Mouse (Mus musculus) adrenal gland, adult (tissue): ENCODE measurements around the gene Tyms.

Experiments
- DNase-seq, 2 experiments: peaks; one replicate each; pipeline ENCODE4 v3.0.0; 2022 to 2023; ENCODE audit warnings: low spot score in 1 of 2; ENCODE audit not compliant: inconsistent age in 2 of 2

Tyms gene

DNA sequence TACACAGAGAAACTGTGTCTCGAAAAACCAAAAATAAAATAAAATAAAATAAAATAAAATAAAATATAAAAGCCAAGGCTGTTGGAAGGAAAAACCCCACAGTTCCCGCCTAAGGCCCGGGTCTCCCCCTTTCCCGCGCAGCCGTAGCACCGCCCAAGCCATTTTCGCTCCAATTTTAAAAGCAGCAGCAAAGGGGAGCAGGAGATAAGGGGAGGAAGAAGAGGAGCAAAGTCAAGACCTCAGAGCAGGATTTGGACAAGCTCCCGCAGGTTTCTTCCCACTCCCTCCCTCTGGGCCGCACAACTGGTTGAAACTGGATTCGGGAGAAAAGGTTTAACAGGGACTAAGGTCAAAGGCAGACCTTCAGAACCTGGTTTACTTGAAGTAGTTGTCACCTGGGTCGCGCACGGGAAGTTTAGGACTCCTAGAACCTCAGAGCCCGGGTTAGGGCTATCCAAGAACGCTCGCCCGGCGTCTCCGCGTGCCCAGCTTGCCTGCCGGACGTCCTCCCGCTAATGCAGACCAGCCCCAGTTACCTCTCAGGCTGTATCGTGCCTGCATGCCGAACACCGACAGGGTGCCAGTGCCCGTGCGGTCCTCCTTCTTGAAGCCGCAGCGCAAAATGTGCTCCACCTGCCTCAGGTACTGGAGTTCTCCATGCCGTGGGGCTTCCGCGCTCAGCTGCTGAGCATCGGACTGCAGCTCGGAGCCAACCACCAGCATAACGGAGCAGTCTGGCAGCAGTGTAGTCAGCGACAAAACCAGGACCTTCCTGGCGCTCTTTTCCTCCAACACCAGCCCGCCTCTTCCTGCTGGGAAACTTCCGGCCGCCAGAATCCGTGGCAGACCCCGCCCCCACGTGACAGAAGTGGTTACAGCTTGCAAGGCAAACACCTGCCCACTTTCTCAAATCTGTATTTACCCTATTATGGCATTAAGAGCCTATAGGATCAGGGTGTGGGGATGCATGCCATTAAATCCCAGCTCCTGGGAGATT lies at the start of gene Tyms:
Gene Tyms, minus strand, starts transcription at position 793 of the 997 bp plus-strand sequence.
- DNase-seq, result peak; percentile 79 to 92

DNA sequence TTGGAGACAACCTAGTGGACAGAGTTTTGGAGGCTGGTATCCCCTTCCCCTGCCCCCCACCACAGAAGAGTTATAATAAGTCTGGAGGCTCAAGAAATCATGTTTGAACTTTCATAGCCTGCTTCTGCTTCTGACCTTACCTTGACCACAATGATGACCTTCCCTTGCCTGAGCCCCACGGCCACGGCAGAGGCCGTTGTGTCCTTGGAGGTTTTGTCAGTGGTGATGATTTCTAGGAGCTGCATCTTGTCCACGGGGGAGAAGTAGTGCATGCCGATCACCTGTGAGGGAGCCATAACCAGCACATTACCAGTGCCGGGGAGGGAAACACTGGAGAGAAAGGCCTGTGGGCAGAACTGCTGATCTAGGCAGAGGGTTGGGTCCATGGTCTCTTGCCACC lies 49.1 kb upstream of the Tyms start:
- peak in 1 of 2 experiments; percentile 63 for DNase-seq

DNA sequence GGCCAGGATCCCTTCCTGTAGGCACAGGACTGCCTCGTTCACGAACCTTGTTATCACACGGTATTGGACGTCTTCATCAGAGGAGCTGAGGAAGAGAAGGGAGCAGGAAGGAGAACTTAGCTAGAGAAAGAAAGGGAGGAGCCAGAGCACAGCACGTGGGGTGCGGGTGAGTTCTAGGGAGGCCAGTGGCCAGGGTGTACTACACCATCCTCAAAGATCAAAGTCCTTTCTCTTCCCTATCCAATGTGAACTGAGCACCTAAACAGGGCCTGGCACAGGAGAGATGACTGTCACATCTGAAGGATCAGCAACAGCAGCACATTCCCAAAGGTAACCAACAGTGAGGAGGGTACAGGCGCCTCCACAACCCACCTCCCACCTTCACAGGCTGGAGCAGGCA lies 46.7 kb upstream of the Tyms start:
- no peak for DNase-seq

DNA sequence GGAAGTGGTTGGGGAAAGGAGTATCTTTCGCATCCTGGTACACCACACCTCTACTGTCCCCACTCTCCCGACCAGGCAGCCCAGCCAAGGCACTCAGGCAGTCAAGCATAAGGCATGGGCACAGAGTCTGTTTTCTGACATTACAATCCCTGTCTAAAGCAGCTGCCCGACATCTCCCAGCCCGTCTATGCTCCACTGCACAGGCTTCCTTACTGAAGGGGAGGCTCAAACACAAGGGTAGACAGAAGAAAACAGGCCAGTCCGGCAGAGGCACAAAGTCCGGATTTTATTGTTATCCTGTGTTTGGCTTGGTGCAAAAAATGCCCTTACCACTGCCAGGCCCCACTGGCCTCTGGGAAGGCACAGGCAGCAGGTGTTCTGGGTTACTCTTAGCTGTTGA lies 45.7 kb upstream of the Tyms start:
- DNase-seq, result no peak

DNA sequence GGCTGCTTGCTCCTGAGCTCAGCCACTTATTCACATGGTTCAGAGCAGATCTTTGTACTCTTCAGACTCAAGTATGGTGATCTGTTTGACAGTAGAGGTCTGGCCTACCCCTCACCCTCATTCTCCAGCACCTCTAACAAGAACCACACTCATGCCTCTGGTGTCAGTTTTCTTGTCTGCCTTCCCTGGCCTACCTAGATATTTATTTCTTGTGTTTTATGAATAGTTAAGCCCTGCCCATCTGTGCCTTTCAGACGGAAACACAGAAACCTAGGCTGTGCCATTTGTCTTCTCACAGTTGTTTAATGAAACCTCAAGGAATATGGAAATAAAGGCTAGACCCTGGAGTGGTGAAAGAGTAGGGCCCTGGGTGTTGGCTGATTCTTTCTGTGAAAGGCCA lies 44.6 kb upstream of the Tyms start:
- no peak for DNase-seq

DNA sequence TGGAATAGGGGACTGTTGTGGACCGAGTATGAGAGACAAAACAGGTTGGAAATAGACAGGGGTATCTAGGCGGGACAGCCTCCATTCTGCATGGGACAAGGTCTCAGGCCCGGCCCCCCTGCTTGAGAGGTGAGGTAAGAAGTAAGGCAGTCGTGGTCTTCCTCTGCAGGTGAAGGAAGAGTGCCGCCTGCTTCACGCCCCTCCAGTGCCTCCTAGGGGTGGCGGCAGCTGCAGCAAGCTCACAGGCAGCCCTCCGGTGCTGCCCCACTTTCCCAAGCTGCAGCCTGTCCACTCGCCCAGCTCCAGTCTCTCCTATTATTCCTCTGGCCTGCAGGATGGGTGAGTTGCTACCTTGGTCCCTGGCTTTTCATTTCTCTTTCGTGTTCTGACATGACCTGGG lies 42.3 kb upstream of the Tyms start:
- no peak for DNase-seq

DNA sequence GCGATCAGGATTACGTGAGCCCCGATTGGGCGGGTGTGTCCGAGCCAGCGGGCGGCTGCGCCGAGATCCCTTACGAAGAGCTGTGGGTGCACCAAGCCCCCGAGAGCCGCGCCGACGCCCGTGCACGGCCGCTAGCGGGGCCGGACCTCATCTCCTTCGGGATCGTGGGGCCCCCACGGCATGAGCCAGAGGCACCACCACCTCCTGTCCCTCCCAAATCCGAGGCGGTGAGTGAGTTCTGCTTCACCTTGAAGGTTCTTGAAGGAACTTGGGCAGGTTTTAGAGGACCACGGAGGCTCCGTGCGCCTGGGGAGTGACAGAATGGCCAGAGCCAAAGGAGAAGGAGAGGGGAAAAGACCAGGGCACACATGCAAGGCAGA lies 41.3 kb upstream of the Tyms start:
- DNase-seq, result no peak

DNA sequence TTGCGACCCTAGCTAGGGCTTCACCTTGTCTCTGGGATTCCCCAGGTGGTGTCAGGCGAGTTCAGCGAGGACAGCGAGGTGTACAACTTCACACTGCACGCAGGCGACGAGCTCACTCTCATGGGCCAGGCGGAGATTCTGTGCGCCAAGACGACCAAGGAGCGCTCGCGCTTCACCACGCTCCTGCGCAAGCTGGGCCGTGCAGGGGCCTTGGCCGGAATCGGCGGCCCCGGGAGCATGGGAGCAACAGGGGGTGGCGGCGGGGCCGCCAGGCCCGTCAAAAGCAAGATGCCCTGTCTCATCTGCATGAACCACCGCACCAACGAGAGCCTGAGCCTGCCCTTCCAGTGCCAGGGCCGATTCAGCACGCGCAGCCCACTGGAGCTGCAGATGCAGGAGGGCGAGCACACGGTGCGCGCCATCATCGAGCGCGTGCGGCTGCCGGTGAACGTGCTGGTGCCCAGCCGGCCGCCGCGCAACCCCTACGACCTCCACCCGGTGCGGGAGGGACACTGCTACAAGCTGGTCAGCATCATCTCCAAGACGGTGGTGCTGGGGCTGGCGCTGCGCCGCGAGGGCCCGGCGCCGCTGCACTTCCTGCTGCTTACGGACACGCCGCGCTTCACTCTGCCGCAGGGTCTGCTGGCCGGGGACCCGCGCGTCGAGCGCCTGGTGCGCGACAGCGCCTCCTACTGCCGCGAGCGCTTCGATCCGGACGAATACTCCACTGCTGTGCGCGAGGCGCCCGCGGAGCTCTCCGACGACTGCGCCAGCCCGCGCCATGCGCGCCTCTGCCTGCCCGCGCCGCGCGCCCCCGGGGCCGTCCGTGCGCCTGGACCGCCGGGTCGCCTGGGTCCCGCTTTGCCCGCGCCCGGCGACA lies 40.7 kb upstream of the Tyms start:
- peak in 1 of 2 experiments; percentile 75 for DNase-seq

DNA sequence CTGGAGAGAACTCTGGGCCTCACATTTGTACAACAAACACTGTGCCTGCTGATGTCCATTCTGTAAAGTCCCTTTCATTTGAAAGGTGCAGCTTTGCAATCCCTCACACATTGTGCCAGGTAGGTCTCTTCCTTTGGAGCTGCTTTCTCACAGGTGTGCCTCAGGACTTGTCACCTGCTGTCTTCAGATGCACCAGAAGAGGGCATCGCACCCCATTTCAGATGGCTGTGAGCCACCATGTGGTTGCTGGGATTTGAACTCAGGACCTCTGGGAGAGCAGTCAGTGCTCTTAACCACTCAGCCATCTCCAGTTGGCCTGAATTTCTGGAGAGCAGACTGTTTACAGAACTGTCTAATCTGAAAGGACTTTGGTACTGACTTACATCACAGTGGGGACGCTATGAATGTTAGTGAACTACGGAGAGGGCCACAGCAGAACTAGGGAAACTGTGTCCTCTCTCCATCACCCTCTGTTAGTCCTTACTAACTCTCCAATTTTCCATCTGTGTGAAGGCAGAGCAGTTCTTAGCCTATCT lies 39.2 kb upstream of the Tyms start:
- no peak for DNase-seq

DNA sequence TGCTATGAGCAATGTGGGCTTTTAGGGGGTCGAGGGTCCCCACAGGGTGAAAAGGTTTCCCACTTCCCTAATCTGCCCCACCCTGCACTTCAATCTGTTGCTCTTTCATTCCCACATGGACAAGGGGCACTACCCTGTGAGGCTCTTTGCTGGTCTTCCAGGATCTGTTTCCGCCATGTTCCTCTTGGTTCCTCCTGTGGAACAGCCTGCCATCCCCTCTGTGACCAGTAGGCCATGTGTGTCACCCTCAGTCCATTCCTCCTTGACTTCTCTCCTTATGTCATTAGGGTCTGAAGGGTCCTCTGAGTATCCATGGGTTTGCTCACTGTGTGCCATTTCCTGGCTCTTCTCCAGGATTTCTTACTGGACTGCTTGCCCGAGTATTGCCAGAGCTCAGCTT lies 38.4 kb upstream of the Tyms start:
- DNase-seq, result no peak

DNA sequence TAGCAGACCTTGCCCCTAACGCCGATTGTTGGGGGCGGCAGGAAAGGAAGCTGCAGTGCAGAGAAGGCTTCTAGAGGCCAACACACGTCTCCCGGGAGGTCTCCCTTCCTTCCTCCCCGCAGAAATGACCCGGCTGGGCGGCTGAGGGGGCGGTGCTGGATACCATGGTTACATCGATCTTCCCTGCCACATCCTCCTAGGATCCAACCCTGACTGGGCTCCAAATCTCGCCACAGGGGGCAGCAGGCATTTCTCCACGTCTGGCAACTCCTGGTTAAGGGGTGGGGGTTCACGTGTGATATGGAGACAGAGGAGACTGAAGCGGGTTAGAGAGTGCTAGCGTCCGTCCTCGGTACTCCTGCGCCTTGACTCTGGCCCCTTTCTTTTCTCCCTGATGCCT lies 37.7 kb upstream of the Tyms start:
- peak in 1 of 2 experiments; percentile 51 for DNase-seq

DNA sequence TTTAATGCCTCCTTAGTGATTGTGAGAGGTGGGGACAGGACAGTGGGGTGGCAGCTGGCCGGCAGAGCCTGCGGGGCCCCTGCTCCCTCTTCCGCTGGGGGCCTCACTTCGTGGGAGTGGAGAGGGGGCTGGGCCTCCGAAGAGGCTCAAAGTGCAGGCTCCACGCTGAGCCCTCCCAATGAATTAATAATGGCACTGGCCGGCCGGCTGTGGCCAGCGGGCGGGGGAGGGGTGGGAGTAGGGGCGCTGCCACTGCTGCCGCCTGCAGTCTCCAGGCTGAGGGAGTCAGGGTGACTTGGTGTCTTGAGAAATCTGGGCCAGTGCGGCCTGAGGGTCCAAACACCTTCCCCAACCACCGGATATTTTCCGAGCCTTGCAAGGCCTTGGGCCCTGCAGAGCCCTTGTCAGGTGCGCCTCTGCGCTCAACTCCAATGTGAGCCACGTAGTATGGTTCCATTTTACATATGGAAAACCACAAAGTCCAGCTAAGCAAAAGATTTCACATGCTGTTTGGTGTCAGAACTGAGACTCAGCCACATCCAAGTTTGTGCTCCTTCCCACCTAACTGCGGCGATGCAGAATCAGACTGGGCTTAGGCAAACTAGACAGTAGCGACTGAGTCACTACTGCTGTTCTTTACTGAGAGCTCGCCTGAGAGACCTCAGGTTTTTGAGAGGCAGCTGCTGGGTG lies 37.1 kb upstream of the Tyms start:
- DNase-seq, result no peak

DNA sequence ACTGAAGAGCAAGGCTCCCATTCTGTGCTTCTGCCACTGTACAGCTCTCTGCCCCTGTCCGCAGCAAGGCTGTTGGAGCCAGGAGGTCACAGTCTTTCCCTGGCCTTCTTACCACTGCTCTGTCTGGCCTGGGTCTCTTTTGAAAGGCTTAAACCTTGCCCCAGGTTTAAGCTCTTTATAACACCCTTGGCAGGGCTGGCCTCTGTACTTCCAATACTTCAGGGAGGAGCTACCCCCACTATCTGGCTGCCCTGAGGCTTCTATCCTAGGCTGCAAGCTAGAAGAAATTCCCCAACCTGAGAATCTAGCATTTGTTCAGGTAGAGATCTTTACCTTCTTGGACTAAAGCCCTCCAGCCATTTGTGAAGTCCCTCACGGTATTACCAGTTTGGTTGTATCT lies 36.5 kb upstream of the Tyms start:
- DNase-seq, result no peak

DNA sequence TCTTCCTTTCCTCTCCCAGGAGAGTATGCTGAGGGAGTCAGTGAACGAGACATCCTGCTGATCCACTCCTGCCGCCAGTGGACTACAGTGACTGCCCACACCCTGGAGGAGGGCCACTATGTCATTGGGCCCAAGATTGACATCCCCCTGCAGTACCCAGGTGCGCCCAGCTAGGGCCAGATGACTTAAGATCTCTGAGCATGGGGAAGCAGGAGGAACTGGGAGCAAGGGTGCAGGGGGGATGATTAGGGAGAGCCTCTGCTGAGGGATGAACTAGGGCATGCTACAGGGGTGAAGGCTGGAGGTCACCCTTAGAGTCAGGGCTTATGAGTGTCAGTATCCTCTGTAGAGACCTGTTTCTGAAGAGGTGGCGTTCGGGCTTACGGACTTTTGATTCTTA lies 34.8 kb upstream of the Tyms start:
- DNase-seq, result peak in 1 of 2 experiments; percentile 21

DNA sequence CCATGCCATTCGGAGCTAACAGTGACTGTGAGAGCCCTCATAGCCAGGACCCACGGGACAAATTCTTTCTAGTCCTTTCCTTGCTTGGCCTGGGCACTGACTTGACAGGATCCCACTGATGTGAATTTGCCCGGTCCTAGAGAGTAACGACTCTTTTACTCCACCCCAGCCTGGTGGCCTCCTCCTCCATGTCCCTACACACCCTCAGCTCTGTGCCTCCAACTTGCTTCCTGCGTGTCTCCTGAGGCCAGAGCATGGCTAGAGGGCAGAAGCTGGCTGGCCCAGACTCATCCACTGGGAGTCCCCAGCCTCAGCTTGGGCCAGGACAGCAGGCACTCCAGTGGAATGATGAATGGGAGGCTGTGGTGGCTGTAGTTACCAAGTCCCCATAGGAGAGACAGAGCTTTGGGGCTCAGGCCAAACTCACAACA lies 34.2 kb upstream of the Tyms start:
- peak in 1 of 2 experiments; percentile 24 for DNase-seq

DNA sequence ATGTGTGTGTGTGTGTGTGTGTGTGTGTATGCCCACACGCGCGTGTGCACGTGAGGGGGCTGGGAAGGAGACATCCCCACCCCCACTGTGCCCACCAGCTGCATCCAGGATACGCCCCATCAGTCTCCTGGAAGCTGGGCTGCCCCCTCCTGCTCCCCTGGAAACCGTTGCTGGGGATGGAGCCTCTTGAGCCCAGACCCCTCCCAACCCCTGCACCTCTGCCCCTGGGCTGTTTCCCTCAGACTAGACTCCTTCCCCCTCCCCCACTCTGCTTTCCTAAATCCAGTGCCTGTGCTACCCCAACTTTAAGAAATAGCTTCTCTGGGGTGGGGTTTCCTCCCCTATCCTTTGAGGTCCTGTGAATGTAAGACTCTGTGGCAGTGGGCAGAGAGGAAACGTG lies 33.8 kb upstream of the Tyms start:
- DNase-seq, result peak in 1 of 2 experiments; percentile 14

DNA sequence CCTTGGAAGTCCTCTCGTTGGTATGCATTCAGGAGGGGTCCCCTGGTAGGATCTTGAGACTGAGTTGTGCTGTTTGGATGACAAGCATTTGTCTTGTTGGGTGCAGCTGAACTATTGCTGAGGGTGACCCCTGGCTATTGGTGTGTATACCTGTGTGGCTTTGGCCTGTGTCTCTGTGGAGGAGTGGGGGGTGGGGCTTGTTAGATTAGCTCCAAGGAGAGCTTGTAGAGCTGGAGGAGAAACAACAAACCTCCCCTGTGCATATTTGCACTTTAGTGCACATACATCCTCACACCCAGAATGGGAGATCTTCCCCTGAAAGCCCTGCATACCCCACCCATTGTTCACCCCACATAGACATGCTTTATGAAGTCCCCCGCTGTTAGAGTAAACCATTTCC lies 33.3 kb upstream of the Tyms start:
- peak in 1 of 2 experiments; percentile 13 for DNase-seq

DNA sequence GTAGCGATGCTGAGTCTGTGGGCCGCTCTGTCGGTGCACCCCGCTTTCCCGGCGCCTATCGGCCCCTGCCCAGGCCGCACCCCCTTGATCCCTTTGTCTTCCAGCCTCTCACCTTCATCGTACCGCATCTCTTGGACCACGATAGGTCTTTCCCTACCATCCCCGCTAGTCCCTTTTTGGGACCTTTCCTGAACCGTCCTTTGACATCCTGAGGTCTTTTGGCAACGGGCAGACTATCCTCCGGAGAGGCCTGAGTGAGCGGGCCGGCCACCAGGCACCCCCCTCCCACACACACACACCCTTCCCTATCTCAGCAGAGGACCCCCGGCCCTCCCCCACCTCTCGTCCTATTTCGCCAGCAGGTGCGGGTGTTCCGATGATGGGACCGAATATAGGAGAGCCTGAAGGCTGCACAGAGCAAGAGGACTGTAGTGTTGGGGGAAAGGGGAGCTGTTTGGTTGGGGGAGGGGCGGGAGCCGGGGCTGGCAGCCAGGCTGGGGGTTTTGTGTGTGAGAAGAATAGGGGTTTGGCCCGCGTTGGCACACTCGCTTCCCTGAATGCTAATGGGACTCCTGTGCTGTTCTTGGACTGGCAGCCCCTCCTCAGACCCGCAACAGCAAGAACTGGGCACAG lies 32.4 kb upstream of the Tyms start, which contains the start of gene 3110082J24Rik:
Gene 3110082J24Rik, minus strand, starts transcription at position 419 of the 633 bp plus-strand sequence.
- no peak for DNase-seq

DNA sequence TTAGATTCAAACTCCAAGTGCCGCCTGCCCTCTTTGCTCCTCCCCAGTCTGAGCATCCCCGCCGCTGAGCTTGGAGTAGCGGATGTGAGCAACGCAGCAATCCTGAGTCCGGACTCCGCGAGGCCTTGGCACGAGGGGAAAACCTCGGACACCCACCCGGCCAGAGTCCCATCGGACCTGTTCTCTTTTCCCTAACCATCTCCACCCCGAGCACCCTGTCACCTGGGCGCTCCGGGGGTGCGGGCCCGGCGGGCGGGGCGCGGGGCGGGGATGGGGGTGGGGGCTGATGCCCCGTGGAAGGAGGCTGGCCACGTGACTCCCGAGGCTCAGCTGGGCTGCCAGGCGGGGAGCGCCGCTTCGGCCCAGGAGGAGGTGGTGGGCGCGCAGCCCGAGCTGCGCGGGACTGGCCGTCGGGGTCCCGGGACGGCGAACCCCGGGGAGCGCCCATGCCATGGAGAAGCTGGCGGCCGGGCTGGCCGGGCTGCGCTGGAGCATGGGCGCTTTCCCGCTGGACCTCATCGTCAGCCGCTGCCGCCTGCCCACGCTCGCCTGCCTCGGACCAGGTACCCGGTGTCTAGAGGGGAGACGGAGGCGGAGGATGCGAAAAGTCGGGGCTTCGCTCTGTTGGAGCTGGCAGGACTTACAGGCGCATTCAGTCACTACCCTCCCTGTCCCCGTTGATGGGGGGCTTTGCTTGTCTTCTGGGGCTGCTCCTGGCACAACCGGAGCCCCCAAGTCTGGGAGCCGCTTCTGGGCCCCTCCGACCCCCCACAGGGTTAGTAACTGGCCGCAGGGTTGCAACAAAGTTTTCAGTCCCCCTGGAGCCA lies 31.6 kb upstream of the Tyms start, which contains the start of gene Garem2:
Gene Garem2, plus strand, starts transcription at position 321 of the 827 bp plus-strand sequence.
- peak in 1 of 2 experiments; percentile 60 for DNase-seq
